11 mouse cellular contexts compared by ENCODE assay signal in the genomic region with DNA sequence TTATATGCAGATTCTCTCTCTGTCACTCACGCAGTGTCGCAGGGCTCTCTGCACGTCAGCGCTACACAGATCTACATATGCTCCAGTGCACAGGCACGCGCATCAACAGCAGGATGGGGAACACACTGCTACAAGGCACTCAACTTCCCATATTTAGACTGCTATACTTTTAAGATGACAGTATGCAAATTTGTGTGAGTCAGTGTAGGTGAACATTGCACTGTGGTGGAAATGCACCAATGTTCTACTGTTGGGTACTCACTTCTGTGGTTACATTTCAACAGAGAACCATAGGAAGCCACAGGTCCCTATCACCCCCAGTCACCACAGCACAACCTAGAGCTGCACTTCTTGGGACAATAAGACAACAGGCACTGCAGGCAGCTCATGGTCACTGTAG. TPM values are rescaled to one million over a fixed set of nuclear protein-coding genes. Genes with fewer than 3 reads are reported as not detected.
DNase-seq lines count a peak whose midpoint lies in the region; ATAC-seq and TF ChIP-seq lines count a peak whose summit lies in the region.
"Had no signal": no experiment of that assay in that cellular context is flagged by ENCODE, and none has a peak within 500 bp of the region (broad histone marks: within the 10 kb centered on the region; RNA-seq: fewer than 3 reads in every experiment).

No protein-coding gene starts in this region.

- no peaks in the 10 kb centered on the region for H3K36me3 ChIP-seq in forebrain, embryonic 15.5 days
- no peaks in the 10 kb centered on the region for H3K36me3 ChIP-seq in midbrain, embryonic 11.5 days (ENCODE audit: control insufficient read depth, insufficient read depth, low read length)
- H3K36me3 ChIP-seq in stomach, postnatal 0 days (ENCODE audit: control insufficient read depth, insufficient read depth, low read length): no peaks in the 10 kb centered on the region
- H3K36me3 ChIP-seq: embryonic facial prominence, embryonic 10.5 days had no signal

- WGBS in forebrain, embryonic 15.5 days: 20% methylated on average over 6 of the region's 6 CpGs
- 22% methylated on average over 6 of the region's 6 CpGs for WGBS in midbrain, embryonic 11.5 days
- WGBS in stomach, postnatal 0 days: 86% methylated on average over 6 of the region's 6 CpGs

- no peak overlapping the region for H3K4me3 ChIP-seq in forebrain, embryonic 15.5 days
- no peak overlapping the region for H3K4me3 ChIP-seq in midbrain, embryonic 11.5 days (ENCODE audit: low read depth, low read length)
- H3K4me3 ChIP-seq in stomach, postnatal 0 days (ENCODE audit: low read depth, low read length): no peak overlapping the region
- H3K4me3 ChIP-seq: embryonic facial prominence, embryonic 10.5 days had no signal

- 0 out of 2 replicates have a peak, but pooled peaks have one; percentile 12 for ATAC-seq in forebrain, embryonic 15.5 days (replicated peaks)
- ATAC-seq in midbrain, embryonic 11.5 days (ENCODE audit: low FRiP score): no peak; the same call in 1 of the 2 replicates
- ATAC-seq in stomach, postnatal 0 days (ENCODE audit: low FRiP score, low TSS enrichment): no peak

- no peaks in the 10 kb centered on the region for H3K9me3 ChIP-seq in forebrain, embryonic 15.5 days
- H3K9me3 ChIP-seq in midbrain, embryonic 11.5 days (ENCODE audit: control insufficient read depth, low read length): no peaks in the 10 kb centered on the region
- no peaks in the 10 kb centered on the region for H3K9me3 ChIP-seq in stomach, postnatal 0 days (ENCODE audit: control insufficient read depth, low read length)
- H3K9me3 ChIP-seq: embryonic facial prominence, embryonic 10.5 days had no signal

- peaks cover 59% of the 10 kb centered on the region for H3K4me1 ChIP-seq in forebrain, embryonic 15.5 days
- H3K4me1 ChIP-seq in midbrain, embryonic 11.5 days (ENCODE audit: control insufficient read depth, insufficient read depth, low read length): peaks cover 44% of the 10 kb centered on the region
- no peaks in the 10 kb centered on the region; the same call in 1 of the 2 replicates for H3K4me1 ChIP-seq in stomach, postnatal 0 days (replicated peaks; ENCODE audit: control insufficient read depth, insufficient read depth)

- H3K27ac ChIP-seq in forebrain, embryonic 15.5 days (replicated peaks): no peak overlapping the region
- peak overlapping the region; percentile 9; the same call in 1 of the 2 replicates for H3K27ac ChIP-seq in midbrain, embryonic 11.5 days (ENCODE audit: low read depth, low read length)
- no peak overlapping the region for H3K27ac ChIP-seq in stomach, postnatal 0 days (replicated peaks)
- H3K27ac ChIP-seq: embryonic facial prominence, embryonic 10.5 days had no signal

- H3K27me3 ChIP-seq in forebrain, embryonic 15.5 days: no peaks in the 10 kb centered on the region
- no peaks in the 10 kb centered on the region for H3K27me3 ChIP-seq in midbrain, embryonic 11.5 days (ENCODE audit: control insufficient read depth, insufficient read depth, low read length)
- H3K27me3 ChIP-seq in stomach, postnatal 0 days (ENCODE audit: control insufficient read depth, insufficient read depth, low read length): no peaks in the 10 kb centered on the region

- H3K9ac ChIP-seq in forebrain, embryonic 15.5 days (replicated peaks): no peak overlapping the region
- no peak overlapping the region for H3K9ac ChIP-seq in midbrain, embryonic 11.5 days (ENCODE audit: low read length)
- H3K9ac ChIP-seq in stomach, postnatal 0 days (ENCODE audit: low read length): no peak overlapping the region

- no peak for TF ChIP-seq EP300 in stomach, postnatal 0 days (optimal IDR thresholded peaks at IDR 0.05)

- TF ChIP-seq CTCF in stomach, postnatal 0 days (IDR thresholded peaks at IDR 0.05; ENCODE audit: low read depth): no peak

- H3K4me2 ChIP-seq in forebrain, embryonic 15.5 days (replicated peaks): no peak overlapping the region
- H3K4me2 ChIP-seq in midbrain, embryonic 11.5 days: no peak overlapping the region; the same call in 1 of the 2 replicates
- H3K4me2 ChIP-seq in stomach, postnatal 0 days (replicated peaks; ENCODE audit: low read depth): no peak overlapping the region
- H3K4me2 ChIP-seq: heart, embryonic 11.5 days had no signal

- peak; percentile 77 to 83 for DNase-seq in B cell, adult 2 months
- DNase-seq in CD4-positive, CD25-positive, alpha-beta regulatory T cell, adult 2 months (ENCODE audit: low read depth, low spot score): peak; percentile 64
- DNase-seq in midbrain, embryonic 11.5 days (ENCODE audit: low spot score, missing footprints): no peak
- DNase-seq in stomach, postnatal 0 days (ENCODE audit: low spot score): no peak
- DNase-seq in kidney, postnatal 10 days: no peak
- DNase-seq in adrenal gland, adult 18-20 months (ENCODE audit: low spot score in 2 of 2): no peak
- DNase-seq in frontal cortex, adult 2 months (ENCODE audit: extremely low spot score in 1 of 2, low spot score in 1 of 2): no peak
- DNase-seq: adrenal gland, postnatal 36 days had no signal

RNA-seq across cellular contexts. Expression of gene Zmynd11, which starts 5.1 kb away (rescaled TPM):
- 179 and 187 TPM in 2 replicates for polyA plus RNA-seq in forebrain, embryonic 15.5 days (2015; fragmentation: Nextera tagmentation; extraction: Ambion mirVana)
- 153 TPM in 2 replicates for polyA plus RNA-seq in midbrain, embryonic 11.5 days (2014; fragmentation: Nextera tagmentation; extraction: Ambion mirVana)
- 47.0 and 47.7 TPM in 2 replicates for polyA plus RNA-seq in stomach, postnatal 0 days (2015; fragmentation: Nextera tagmentation; extraction: Ambion mirVana)
- 100 to 1,000 TPM; 137 to 162 TPM for total RNA-seq in adrenal gland, adult 18-20 months (2021)
- polyA plus RNA-seq in frontal cortex, adult 2 months (2012; rRNA removed): 304 and 338 TPM in 2 replicates

Comparison
In these comparisons a context has a peak if more than half of its experiments do, and no peak if none do; other contexts are left out.
1. DNase-seq: peak in B cell, adult 2 months (2 of 2) and CD4-positive, CD25-positive, alpha-beta regulatory T cell, adult 2 months (single experiment); none in midbrain, embryonic 11.5 days (single experiment), stomach, postnatal 0 days (single experiment), kidney, postnatal 10 days (single experiment), adrenal gland, adult 18-20 months (0 of 2) and frontal cortex, adult 2 months (0 of 2).